Mouse (Mus musculus) forebrain, embryonic 14.5 days (tissue): ENCODE data around the gene Eml4. TPM values are rescaled to one million over a fixed set of nuclear protein-coding genes. Genes with fewer than 3 reads are reported as not detected.

Source experiments
- ATAC-seq: fragments of 200-750 bp; cut with Nextera tagmentation; 2 replicates; pipeline ENCODE4 v1.8.0; 2017; ENCODE audit warnings: mild to moderate bottlenecking, moderate library complexity
- DNase-seq: peaks from one replicate; pipeline ENCODE4 v3.0.0-alpha.2; 2015; ENCODE audit warnings: low spot score
- H3K27ac ChIP-seq: fragments of 300-500 bp; sonication (generic); 2 replicates; pipeline ENCODE4 v1.5.1; 2014; ENCODE audit warnings: low read depth, mild to moderate bottlenecking, control low read depth, low read length, moderate library complexity
- H3K27me3 ChIP-seq: fragments of 300-500 bp; sonication (generic); replicated peaks from 2 replicates; pipeline ENCODE4 v1.6.1; 2014; ENCODE audit warnings: low read length, control low read depth, mixed read lengths; ENCODE audit not compliant: control insufficient read depth, insufficient read depth
- H3K36me3 ChIP-seq: fragments of 300-500 bp; sonication (generic); 2 replicates; pipeline ENCODE4 v1.6.1; 2014; ENCODE audit warnings: low read length, control low read depth; ENCODE audit not compliant: control insufficient read depth, insufficient read depth
- H3K4me1 ChIP-seq: fragments of 300-500 bp; sonication (generic); 2 replicates; pipeline ENCODE4 v1.6.1; 2014; ENCODE audit warnings: antibody characterized with exemption, low read length, control low read depth; ENCODE audit not compliant: control insufficient read depth, insufficient read depth
- H3K4me2 ChIP-seq: fragments of 300-500 bp; sonication (generic); 2 replicates; pipeline ENCODE4 v1.6.1; 2014; ENCODE audit warnings: mild to moderate bottlenecking, control low read depth, low read length
- H3K4me3 ChIP-seq: fragments of 300-500 bp; sonication (generic); 2 replicates; pipeline ENCODE4 v1.5.1; 2014; ENCODE audit warnings: low read depth, low read length, control low read depth
- H3K9ac ChIP-seq: fragments of 300-500 bp; sonication (generic); 2 replicates; pipeline ENCODE4 v1.6.1; 2014; ENCODE audit warnings: mild to moderate bottlenecking, low read length, control low read depth, moderate library complexity
- H3K9me3 ChIP-seq: fragments of 300-500 bp; sonication (generic); replicated peaks from 2 replicates; pipeline ENCODE4 v1.6.1; 2016; ENCODE audit warnings: low read length, control low read depth, mixed read lengths; ENCODE audit not compliant: control insufficient read depth
- WGBS: fragments of 180-500 bp; shearing (Covaris S2); extraction: QIAGEN DNeasy Blood & Tissue Kit; methylation state at CpG from one replicate; pipeline ENCODE4 v1.1.7; 2014; 5-methylcytosine and 5-hydroxymethylcytosine counted together
- polyA plus RNA-seq: library from polyadenylated mRNA; unstranded; fragments of >200 nt; fragmentation: Nextera tagmentation; extraction: Ambion mirVana; gene quantifications from 2 replicates; pipeline ENCODE4 v1.2.1, GENCODE M21; 2014

Eml4 gene
- polyA plus RNA-seq, 1 experiment from 2014 or later, result 23.5 TPM

GRCm38 (mm10) chr17:83452451-83452850 lies 101.7 kb downstream of the Eml4 start:
- Histone ChIP-seq H3K4me2 (no peak overlapping the region), H3K9me3 (no peaks in the 10 kb centered on the region), H3K4me1 (no peaks in the 10 kb centered on the region), H3K27ac (no peak overlapping the region), H3K9ac (no peak overlapping the region), H3K27me3 (no peaks in the 10 kb centered on the region), H3K36me3 (peaks cover 57% of the 10 kb centered on the region), H3K4me3 (no peak overlapping the region)
- ATAC-seq (no peak), DNase-seq (no peak)
- WGBS, result 94% methylated on average over 8 of the region's 8 CpGs

DNA sequence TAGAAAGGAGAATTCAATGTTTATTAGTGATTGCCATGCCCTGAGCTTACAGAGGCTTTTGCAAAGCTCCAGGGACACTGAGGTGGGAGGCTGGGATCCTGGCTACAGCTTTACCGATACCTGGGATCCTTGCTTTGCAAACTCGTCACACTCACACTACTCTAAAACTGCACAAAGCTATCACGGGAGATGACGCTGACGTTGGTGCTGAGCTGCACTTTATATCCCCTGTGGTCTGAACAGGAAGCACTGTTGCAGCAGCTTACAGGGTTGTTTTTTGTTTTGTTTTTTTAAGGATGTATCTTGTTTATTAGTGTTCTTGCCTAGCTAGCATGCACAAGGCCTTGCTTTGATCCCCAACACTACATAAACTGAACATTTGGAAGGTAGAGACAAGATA lies 102.9 kb downstream of the Eml4 start:
- Histone ChIP-seq H3K27me3 (no peaks in the 10 kb centered on the region), H3K9ac (no peak overlapping the region), H3K4me2 (no peak overlapping the region), H3K9me3 (no peaks in the 10 kb centered on the region), H3K36me3 (peaks cover 65% of the 10 kb centered on the region), H3K4me1 (no peaks in the 10 kb centered on the region), H3K4me3 (no peak overlapping the region), H3K27ac (no peak overlapping the region)
- DNase-seq, result no peak
- ATAC-seq, result no peak
- 81% methylated on average over 5 of the region's 5 CpGs for WGBS

- H3K4me2 ChIP-seq, result no peak overlapping the region
- no peaks in the 10 kb centered on the region for H3K27me3 ChIP-seq
- no peak overlapping the region for H3K9ac ChIP-seq
- no peaks in the 10 kb centered on the region for H3K4me1 ChIP-seq
- H3K27ac ChIP-seq, result no peak overlapping the region
- no peak for ATAC-seq
- WGBS, result 96% methylated on average over 1 of the region's 1 CpGs
- H3K9me3 ChIP-seq, result no peaks in the 10 kb centered on the region
- no peak for DNase-seq
- H3K4me3 ChIP-seq, result no peak overlapping the region
- peaks cover 64% of the 10 kb centered on the region for H3K36me3 ChIP-seq
Observed at GRCm38 (mm10) chr17:83457271-83457670, 106.5 kb downstream of the Eml4 start.

GRCm38 (mm10) chr17:83465969-83466368 lies 115.2 kb downstream of the Eml4 start:
- H3K9ac ChIP-seq, result no peak overlapping the region

GRCm38 (mm10) chr17:83466697-83467251 lies 116.0 kb downstream of the Eml4 start:
- Histone ChIP-seq H3K36me3 (peaks cover 33% of the 10 kb centered on the region), H3K4me1 (no peaks in the 10 kb centered on the region), H3K4me3 (no peak overlapping the region), H3K9ac (no peak overlapping the region), H3K27me3 (no peaks in the 10 kb centered on the region), H3K27ac (no peak overlapping the region), H3K4me2 (no peak overlapping the region), H3K9me3 (no peaks in the 10 kb centered on the region)
- WGBS, result 86% methylated on average over 6 of the region's 6 CpGs
- DNase-seq, result no peak
- no peak for ATAC-seq

More at GRCm38 (mm10) chr17:83465969-83466368, 115.2 kb downstream of the Eml4 start:
- H3K27ac ChIP-seq, result no peak overlapping the region
- H3K36me3 ChIP-seq, result peaks cover 32% of the 10 kb centered on the region
- DNase-seq (no peak), ATAC-seq (no peak)
- 89% methylated on average over 5 of the region's 5 CpGs for WGBS
- no peaks in the 10 kb centered on the region for H3K27me3 ChIP-seq
- H3K4me2 ChIP-seq, result no peak overlapping the region
- no peaks in the 10 kb centered on the region for H3K4me1 ChIP-seq
- H3K9me3 ChIP-seq, result no peaks in the 10 kb centered on the region
- H3K4me3 ChIP-seq, result no peak overlapping the region

DNA sequence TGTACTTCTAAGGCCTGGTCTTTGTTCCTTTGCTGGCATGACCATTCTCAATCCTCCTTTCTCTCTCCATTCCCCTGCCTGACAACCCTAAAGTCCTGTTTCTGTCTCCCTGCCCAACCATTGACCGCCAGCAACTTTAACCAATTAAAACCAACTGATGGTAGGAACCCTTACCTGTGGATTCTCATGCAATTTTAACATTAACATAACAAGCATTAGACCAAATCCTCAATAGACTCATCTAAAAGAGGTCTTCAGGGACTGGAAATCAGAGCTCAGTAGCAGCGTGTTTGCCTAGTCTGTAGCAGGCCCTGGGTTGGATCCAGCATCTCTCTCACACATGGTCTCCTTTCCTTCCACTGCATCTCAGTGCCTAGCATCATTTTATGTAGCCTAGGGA lies 118.9 kb downstream of the Eml4 start:
- no peak overlapping the region for H3K4me2 ChIP-seq
- no peak overlapping the region for H3K27ac ChIP-seq
- no peak overlapping the region for H3K9ac ChIP-seq
- no peaks in the 10 kb centered on the region for H3K9me3 ChIP-seq
- 95% methylated on average over 2 of the region's 2 CpGs for WGBS
- no peaks in the 10 kb centered on the region for H3K4me1 ChIP-seq
- no peak overlapping the region for H3K4me3 ChIP-seq
- DNase-seq (no peak), ATAC-seq (no peak)
- peaks cover 42% of the 10 kb centered on the region for H3K36me3 ChIP-seq
- no peaks in the 10 kb centered on the region for H3K27me3 ChIP-seq

- Histone ChIP-seq H3K4me2 (no peak overlapping the region), H3K36me3 (peaks cover 81% of the 10 kb centered on the region), H3K4me3 (no peak overlapping the region), H3K27me3 (no peaks in the 10 kb centered on the region), H3K9ac (no peak overlapping the region), H3K9me3 (no peaks in the 10 kb centered on the region), H3K27ac (no peak overlapping the region), H3K4me1 (no peaks in the 10 kb centered on the region)
- WGBS, result 97% methylated on average over 12 of the region's 12 CpGs
- no peak for DNase-seq
- ATAC-seq, result no peak
Observed at GRCm38 (mm10) chr17:83477089-83477488, 126.4 kb downstream of the Eml4 start.

DNA sequence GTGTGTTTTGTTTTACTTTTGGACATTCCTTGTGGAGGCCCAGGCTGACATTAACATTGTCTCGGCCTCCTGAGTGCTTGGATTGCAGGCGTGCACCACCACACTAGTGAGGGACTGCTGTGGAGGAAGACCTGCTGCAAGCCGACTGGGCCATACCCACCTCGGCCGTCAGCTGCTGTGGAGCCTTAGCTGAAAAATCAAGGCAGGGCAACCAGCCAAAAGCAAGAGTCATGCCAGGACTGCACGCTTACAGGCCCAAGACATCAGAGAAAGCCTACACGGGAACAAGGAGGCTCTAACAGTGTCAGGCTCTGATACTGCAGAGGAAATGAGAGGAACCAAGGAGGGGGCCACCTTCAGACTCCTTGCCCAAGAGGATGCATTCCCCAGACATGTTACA lies 130.8 kb downstream of the Eml4 start:
- H3K36me3 ChIP-seq, result peaks cover 45% of the 10 kb centered on the region
- WGBS, result 84% methylated on average over 7 of the region's 7 CpGs
- DNase-seq, result no peak

GRCm38 (mm10) chr17:83482817-83483536 lies 132.2 kb downstream of the Eml4 start:
- Histone ChIP-seq H3K9ac (no peak overlapping the region), H3K27me3 (no peaks in the 10 kb centered on the region), H3K4me1 (no peaks in the 10 kb centered on the region), H3K4me3 (no peak overlapping the region), H3K36me3 (peaks cover 31% of the 10 kb centered on the region), H3K4me2 (no peak overlapping the region), H3K27ac (no peak overlapping the region), H3K9me3 (no peaks in the 10 kb centered on the region)
- DNase-seq (no peak), ATAC-seq (no peak)
- 93% methylated on average over 7 of the region's 7 CpGs for WGBS

More for the DNA sequence above, 130.8 kb downstream of the Eml4 start:
- Histone ChIP-seq H3K4me3 (no peak overlapping the region), H3K27me3 (no peaks in the 10 kb centered on the region), H3K9ac (no peak overlapping the region), H3K4me2 (no peak overlapping the region), H3K9me3 (no peaks in the 10 kb centered on the region), H3K4me1 (no peaks in the 10 kb centered on the region), H3K27ac (no peak overlapping the region)
- ATAC-seq, result no peak
